Mouse (Mus musculus) MEL (cell line): ENCODE data around the gene Gm20388. TPM values are rescaled to one million over a fixed set of nuclear protein-coding genes. Genes with fewer than 3 reads are reported as not detected.

Experiments used
- DNase-seq: peaks from one replicate; pipeline ENCODE4 v3.0.0; 2011; ENCODE audit warnings: low read depth, low spot score
- H3K27ac ChIP-seq: 2 replicates; pipeline ENCODE4 v1.5.1; 2012; ENCODE audit warnings: low read depth, mild to moderate bottlenecking, control low read depth, low read length, moderate library complexity; ENCODE audit not compliant: control insufficient read depth
- H3K27me3 ChIP-seq, 2 experiments: fragments of 150-350 bp in 1 of 2; sonication (generic) in 1 of 2; 2 replicates each; pipeline ENCODE4 v1.6.1; 2012; ENCODE audit warnings: low read length in 2 of 2, mild to moderate bottlenecking in 2 of 2, improper control_type of control experiment in 1 of 2, moderate library complexity in 1 of 2; ENCODE audit not compliant: insufficient read depth in 2 of 2, control insufficient read depth in 1 of 2
- H3K36me3 ChIP-seq, 2 experiments: 2 replicates each; pipeline ENCODE4 v1.6.1; 2012 to 2014; ENCODE audit warnings: low read length in 2 of 2, improper control_type of control experiment in 1 of 2, inconsistent platforms in 1 of 2, mild to moderate bottlenecking in 1 of 2; ENCODE audit not compliant: insufficient read depth in 2 of 2, control insufficient read depth in 1 of 2
- H3K4me1 ChIP-seq, 2 experiments: fragments of 150-350 bp in 1 of 2; sonication (generic) in 1 of 2; 2 replicates each; pipeline ENCODE4 v1.6.1; 2012; ENCODE audit warnings: low read length in 2 of 2, improper control_type of control experiment in 1 of 2, mild to moderate bottlenecking in 1 of 2; ENCODE audit not compliant: insufficient read depth in 2 of 2, control insufficient read depth in 1 of 2
- H3K4me3 ChIP-seq, 2 experiments: fragments of 150-350 bp in 1 of 2; sonication (generic) in 1 of 2; 2 replicates each; pipeline ENCODE4 v1.5.1; 2012; ENCODE audit warnings: low read depth in 2 of 2, low read length in 2 of 2, mild to moderate bottlenecking in 2 of 2, moderate library complexity in 2 of 2, control low read depth in 1 of 2, improper control_type of control experiment in 1 of 2; ENCODE audit not compliant: control insufficient read depth in 1 of 2, insufficient read depth in 1 of 2
- H3K79me2 ChIP-seq: 2 replicates; pipeline ENCODE4 v1.6.1; 2012; ENCODE audit warnings: mild to moderate bottlenecking, low read length, moderate library complexity; ENCODE audit not compliant: control insufficient read depth, poor library complexity, insufficient read depth
- H3K9ac ChIP-seq: 2 replicates; pipeline ENCODE4 v1.6.1; 2012; ENCODE audit warnings: low read depth, mild to moderate bottlenecking, control low read depth, low read length, moderate library complexity; ENCODE audit not compliant: control insufficient read depth, poor library complexity, severe bottlenecking
- H3K9me3 ChIP-seq: fragments of 150-350 bp; sonication (generic); replicated peaks from 2 replicates; pipeline ENCODE4 v1.6.1; 2012; ENCODE audit warnings: mild to moderate bottlenecking, low read length, improper control_type of control experiment, moderate library complexity; ENCODE audit not compliant: insufficient read depth
- CTCF ChIP-seq, 3 experiments: IDR thresholded peaks in 2 of 3; conservative IDR thresholded peaks in 1 of 3; 2 replicates each; pipeline ENCODE4 v1.5.1; 2011 to 2012; ENCODE audit warnings: low read length in 3 of 3, low read depth in 2 of 3, mild to moderate bottlenecking in 2 of 3, improper control_type of control experiment in 1 of 3, inconsistent platforms in 1 of 3, mixed read lengths in 1 of 3, moderate library complexity in 1 of 3; ENCODE audit not compliant: control insufficient read depth in 1 of 3, insufficient read depth in 1 of 3, poor library complexity in 1 of 3, severe bottlenecking in 1 of 3
- ELF1 ChIP-seq: IDR thresholded peaks from 2 replicates; pipeline ENCODE4 v1.6.1; 2014; ENCODE audit warnings: low read depth, mild to moderate bottlenecking, inconsistent platforms, low read length, improper control_type of control experiment, moderate library complexity
- EP300 ChIP-seq, 2 experiments: IDR thresholded peaks; 2 replicates each; pipeline ENCODE4 v1.6.1; 2011; ENCODE audit warnings: improper control_type of control experiment in 2 of 2, low read length in 2 of 2, low read depth in 1 of 2, mild to moderate bottlenecking in 1 of 2
- ETS1 ChIP-seq: IDR thresholded peaks from 2 replicates; pipeline ENCODE4 v1.6.1; 2012; ENCODE audit warnings: low read depth, mild to moderate bottlenecking, inconsistent platforms, low read length, improper control_type of control experiment, moderate library complexity
- GATA1 ChIP-seq: IDR thresholded peaks from 2 replicates; pipeline ENCODE4 v1.6.1; 2011; ENCODE audit warnings: low read depth, low read length, improper control_type of control experiment
- JUND ChIP-seq: IDR thresholded peaks from 2 replicates; pipeline ENCODE4 v1.6.1; 2011; ENCODE audit warnings: low read depth, mild to moderate bottlenecking, improper control_type of control experiment, low read length
- KAT2A ChIP-seq: conservative IDR thresholded peaks from 2 replicates; pipeline ENCODE4 v1.6.1; 2012; ENCODE audit warnings: low read depth, low read length, improper control_type of control experiment, inconsistent platforms
- MAFK ChIP-seq: IDR thresholded peaks from 2 replicates; pipeline ENCODE4 v1.6.1; 2011; ENCODE audit warnings: low read depth, mild to moderate bottlenecking, low read length, improper control_type of control experiment, borderline replicate concordance
- MAX ChIP-seq: IDR thresholded peaks from 2 replicates; pipeline ENCODE4 v1.6.1; 2011; ENCODE audit warnings: low read length, improper control_type of control experiment
- MAZ ChIP-seq: IDR thresholded peaks from 2 replicates; pipeline ENCODE4 v1.6.1; 2012; ENCODE audit warnings: low read depth, mild to moderate bottlenecking, inconsistent platforms, low read length, improper control_type of control experiment
- MEF2A ChIP-seq: IDR thresholded peaks from 2 replicates; pipeline ENCODE4 v1.6.1; 2014; ENCODE audit warnings: low read depth, mild to moderate bottlenecking, inconsistent platforms, low read length, improper control_type of control experiment; ENCODE audit not compliant: poor library complexity, insufficient replicate concordance, severe bottlenecking; ENCODE audit errors: extremely low read depth
- MYB ChIP-seq: IDR thresholded peaks from 2 replicates; pipeline ENCODE4 v1.6.1; 2011; ENCODE audit warnings: mild to moderate bottlenecking, low read depth, low read length, improper control_type of control experiment
- MYC ChIP-seq: IDR thresholded peaks from 2 replicates; pipeline ENCODE4 v1.6.1; 2011; ENCODE audit warnings: low read depth, mild to moderate bottlenecking, low read length, improper control_type of control experiment, moderate library complexity
- NELFE ChIP-seq: IDR thresholded peaks from 2 replicates; pipeline ENCODE4 v1.6.1; 2011; ENCODE audit warnings: low read depth, low read length, improper control_type of control experiment
- NRF1 ChIP-seq: IDR thresholded peaks from 2 replicates; pipeline ENCODE4 v1.6.1; 2014; ENCODE audit warnings: low read depth, mild to moderate bottlenecking, inconsistent platforms, low read length, improper control_type of control experiment, moderate library complexity; ENCODE audit not compliant: poor library complexity, insufficient read depth, severe bottlenecking
- POLR2A ChIP-seq, 2 experiments: IDR thresholded peaks; 2 replicates each; pipeline ENCODE4 v1.6.1; 2011 to 2012; ENCODE audit warnings: low read length in 2 of 2, mild to moderate bottlenecking in 2 of 2, control low read depth in 1 of 2, improper control_type of control experiment in 1 of 2, low read depth in 1 of 2, moderate library complexity in 1 of 2; ENCODE audit not compliant: control insufficient read depth in 1 of 2, insufficient read depth in 1 of 2, poor library complexity in 1 of 2
- POLR2AphosphoS2 ChIP-seq: IDR thresholded peaks from 2 replicates; pipeline ENCODE4 v1.6.1; 2011; ENCODE audit warnings: low read length, improper control_type of control experiment
- POLR2AphosphoS5 ChIP-seq: IDR thresholded peaks from 2 replicates; pipeline ENCODE4 v1.6.1; 2012; ENCODE audit warnings: low read depth, borderline replicate concordance, mild to moderate bottlenecking, inconsistent platforms, low read length, moderate library complexity, mixed read lengths
- RAD21 ChIP-seq: IDR thresholded peaks from 2 replicates; pipeline ENCODE4 v1.6.1; 2011; ENCODE audit warnings: mild to moderate bottlenecking, low read depth, low read length, improper control_type of control experiment
- RCOR1 ChIP-seq: IDR thresholded peaks from 2 replicates; pipeline ENCODE4 v1.6.1; 2012; ENCODE audit warnings: low read depth, mild to moderate bottlenecking, inconsistent platforms, low read length, improper control_type of control experiment
- SIN3A ChIP-seq: IDR thresholded peaks from 2 replicates; pipeline ENCODE4 v1.6.1; 2012; ENCODE audit warnings: low read length, improper control_type of control experiment, inconsistent platforms
- SMC3 ChIP-seq: IDR thresholded peaks from 2 replicates; pipeline ENCODE4 v1.6.1; 2011; ENCODE audit warnings: low read depth, low read length, improper control_type of control experiment
- TAL1 ChIP-seq: IDR thresholded peaks from 2 replicates; pipeline ENCODE4 v1.6.1; 2012; ENCODE audit warnings: mild to moderate bottlenecking, inconsistent platforms, low read length, moderate library complexity, mixed read lengths
- TBP ChIP-seq: IDR thresholded peaks from 2 replicates; pipeline ENCODE4 v1.8.0; 2011; ENCODE audit warnings: low read depth, low read length, improper control_type of control experiment
- TCF12 ChIP-seq: IDR thresholded peaks from 2 replicates; pipeline ENCODE4 v1.6.1; 2014; ENCODE audit warnings: low read depth, mild to moderate bottlenecking, inconsistent platforms, low read length, improper control_type of control experiment, moderate library complexity
- USF1 ChIP-seq: IDR thresholded peaks from 2 replicates; pipeline ENCODE4 v1.6.1; 2014; ENCODE audit warnings: low read depth, mild to moderate bottlenecking, inconsistent platforms, low read length, improper control_type of control experiment, moderate library complexity
- ZMIZ1 ChIP-seq: IDR thresholded peaks from 2 replicates; pipeline ENCODE4 v1.6.1; 2012; ENCODE audit warnings: low read depth, mild to moderate bottlenecking, inconsistent platforms, low read length, improper control_type of control experiment, moderate library complexity
- ZNF384 ChIP-seq: IDR thresholded peaks from 2 replicates; pipeline ENCODE4 v1.6.1; 2012; ENCODE audit warnings: low read depth, mild to moderate bottlenecking, inconsistent platforms, low read length, improper control_type of control experiment
- polyA plus RNA-seq, 2 experiments: library from polyadenylated mRNA; stranded (reverse) in 1 of 2; unstranded in 1 of 2; fragments of >175 nt in 1 of 2; fragments of >200 nt in 1 of 2; gene quantifications; 2 replicates each; pipeline versions ENCODE4 v1.2.1 to v1.2.4; 2012; ENCODE audit warnings: low replicate concordance in 2 of 2, low read depth in 1 of 2; ENCODE audit not compliant: insufficient read length in 2 of 2, insufficient read depth in 1 of 2, missing spikeins in 1 of 2
- total RNA-seq: library from RNA; depleted of rRNA; stranded (reverse); fragments of 300-350 nt; gene quantifications from 2 replicates; pipeline ENCODE4 v1.2.3, GENCODE M21; 2012

Gene Gm20388
- total and polyA plus RNA-seq, 3 experiments, result 11.1 to 17.8 TPM; not detected in 1

- H3K36me3 ChIP-seq, result peaks cover 23 to 73% of the 10 kb centered on the region in 2 experiments
- DNase-seq, result peak; percentile 75
- no peak for TF ChIP-seq POLR2AphosphoS2
- no peak for TF ChIP-seq NELFE
- TF ChIP-seq ZNF384, result no peak
- TF ChIP-seq POLR2A (IDR thresholded peaks at IDR 0.05; ENCODE audit: control insufficient read depth in 1 of 2, insufficient read depth in 1 of 2, low read depth in 1 of 2, low read length in 2 of 2, poor library complexity in 1 of 2), result no peak; a peak in 1 of 4 replicates
- peak; percentile 82 for TF ChIP-seq ETS1
- TF ChIP-seq RCOR1, result peak; percentile 42; the same call in 1 of the 2 replicates
- no peak for TF ChIP-seq USF1
- TF ChIP-seq RAD21, result no peak
- TF ChIP-seq CTCF (IDR thresholded peaks at IDR 0.05 in 2 of 3, conservative IDR thresholded peaks at IDR 0.05 in 1 of 3; ENCODE audit: control insufficient read depth in 1 of 3, insufficient read depth in 1 of 3, low read depth in 2 of 3, low read length in 3 of 3, poor library complexity in 1 of 3, severe bottlenecking in 1 of 3), result no peak
- TF ChIP-seq SIN3A, result peak; percentile 90
- TF ChIP-seq EP300 (IDR thresholded peaks at IDR 0.05; ENCODE audit: low read depth in 1 of 2, low read length in 2 of 2), result peak; percentile 89 to 97
- TF ChIP-seq MAZ, result peak; percentile 33
- peak; percentile 56; the same call in 1 of the 2 replicates for TF ChIP-seq MEF2A
- TF ChIP-seq MAFK, result no peak
- TF ChIP-seq ELF1, result no peak
- TF ChIP-seq GATA1, result peak; percentile 93
- peak; percentile 87 for TF ChIP-seq TAL1
- TF ChIP-seq ZMIZ1, result no peak
- no peak for TF ChIP-seq TBP
- TF ChIP-seq TCF12, result peak; percentile 95
- TF ChIP-seq MYB, result peak; percentile 68
- TF ChIP-seq, all 39 proteins: peak for 10
- H3K79me2 ChIP-seq, result peaks cover 10% of the 10 kb centered on the region
- H3K27ac ChIP-seq, result peak overlapping the region; percentile 87
- no peak overlapping the region for H3K4me3 ChIP-seq
- H3K9ac ChIP-seq, result peak overlapping the region; percentile 41
- H3K4me1 ChIP-seq, result peaks cover 32 to 79% of the 10 kb centered on the region in 2 experiments
- no peaks in the 10 kb centered on the region for H3K27me3 ChIP-seq
- no peaks in the 10 kb centered on the region for H3K9me3 ChIP-seq
Observed at GRCm38 (mm10) chr8:122313310-122313709, 2402.7 kb downstream of the Gm20388 start.

DNA sequence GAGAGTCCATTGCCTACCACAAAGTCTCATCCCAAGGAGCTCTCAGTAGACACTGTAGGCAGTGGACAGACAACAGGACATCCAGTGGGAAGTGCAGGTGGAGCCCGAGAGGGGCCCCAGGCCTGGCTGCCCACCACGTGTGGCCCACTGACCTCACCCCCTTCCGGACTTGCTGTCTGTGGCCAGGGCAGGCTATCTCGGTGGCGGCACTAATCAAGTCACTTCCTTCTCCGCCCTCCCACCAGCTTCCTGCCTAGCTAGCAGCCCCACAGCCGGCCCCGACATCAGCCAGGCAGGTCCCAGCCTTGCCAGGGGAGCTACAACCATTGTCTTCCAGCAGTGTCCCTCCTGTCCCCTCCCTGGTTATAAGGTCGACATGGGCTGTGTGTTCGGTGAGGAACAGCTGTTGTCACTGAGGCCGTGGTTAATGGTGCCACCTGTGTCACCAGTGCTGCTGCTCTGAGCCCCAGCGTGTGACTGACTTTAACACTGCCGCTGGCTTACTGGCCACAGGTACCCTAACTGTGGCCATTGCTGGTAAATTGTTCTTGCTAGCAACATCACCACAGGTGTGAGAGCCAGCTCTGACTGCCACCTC, 2404.4 kb downstream of the Gm20388 start:
- Histone ChIP-seq H3K27ac (peak overlapping the region; percentile 87), H3K27me3 (no peaks in the 10 kb centered on the region), H3K36me3 (peaks cover 17 to 75% of the 10 kb centered on the region in 2 experiments), H3K9ac (peak overlapping the region; percentile 27), H3K9me3 (no peaks in the 10 kb centered on the region), H3K79me2 (peaks cover 7% of the 10 kb centered on the region), H3K4me3 (no peak overlapping the region), H3K4me1 (peaks cover 29 to 80% of the 10 kb centered on the region in 2 experiments)
- DNase-seq, result peak; percentile 51
- TF ChIP-seq POLR2AphosphoS5 (peak; percentile 56; the same call in 1 of the 2 replicates), ETS1 (peak; percentile 43; the same call in 1 of the 2 replicates), TAL1 (peak; percentile 48), SIN3A (peak; percentile 45; the same call in 1 of the 2 replicates), TBP (no peak), TCF12 (no peak), USF1 (no peak), JUND (no peak), EP300 (IDR thresholded peaks at IDR 0.05; ENCODE audit: low read depth in 1 of 2, low read length in 2 of 2) (peak; percentile 57 to 75; a peak in 3 of 4 replicates), SMC3 (no peak), NRF1 (no peak), POLR2A (IDR thresholded peaks at IDR 0.05; ENCODE audit: control insufficient read depth in 1 of 2, insufficient read depth in 1 of 2, low read depth in 1 of 2, low read length in 2 of 2, poor library complexity in 1 of 2) (peak in 1 of 2 experiments; percentile 12; a peak in 1 of 4 replicates), MEF2A (no peak), MAX (peak; percentile 33; the same call in 1 of the 2 replicates), KAT2A (no peak), MYC (no peak), GATA1 (0 out of 2 replicates have a peak, but pooled peaks have one; percentile 11), CTCF (IDR thresholded peaks at IDR 0.05 in 2 of 3, conservative IDR thresholded peaks at IDR 0.05 in 1 of 3; ENCODE audit: control insufficient read depth in 1 of 3, insufficient read depth in 1 of 3, low read depth in 2 of 3, low read length in 3 of 3, poor library complexity in 1 of 3, severe bottlenecking in 1 of 3) (no peak), RAD21 (no peak)
